Mouse (Mus musculus): ENCODE results near the gene Myadm.
"Not testable (repeated sequence)": the region's sequence is repeated elsewhere in the genome, so short reads cannot be mapped to it uniquely, and the experiment has no call there.

Gene Myadm

GRCm38 (mm10) chr7:3290257-3291033 is 1.6 kb downstream of the Myadm start:
- peak; percentile 71 to 89 for DNase-seq (ENCODE audit: low spot score in 2 of 2)

- DNase-seq (ENCODE audit: low spot score in 2 of 2): no peak
These were observed 2.3 kb downstream of the Myadm start for GRCm38 (mm10) chr7:3291197-3291596.

GRCm38 (mm10) chr7:3291764-3292163 is 2.9 kb downstream of the Myadm start:
- DNase-seq (ENCODE audit: low spot score in 2 of 2): no peak

- not testable (repeated sequence) for DNase-seq (ENCODE audit: low spot score in 2 of 2)
These were observed 3.4 kb downstream of the Myadm start for GRCm38 (mm10) chr7:3292271-3292670.

GRCm38 (mm10) chr7:3292791-3293190 is 3.9 kb downstream of the Myadm start:
- DNase-seq (ENCODE audit: low spot score in 2 of 2): peak in 1 of 2 experiments; percentile 31

- no peak for DNase-seq (ENCODE audit: low spot score in 2 of 2)
These were observed 5.9 kb downstream of the Myadm start for GRCm38 (mm10) chr7:3294794-3295193.

- DNase-seq (ENCODE audit: low spot score in 2 of 2): no peak
These were observed 6.6 kb downstream of the Myadm start for GRCm38 (mm10) chr7:3295321-3296110.

GRCm38 (mm10) chr7:3296711-3297110 is 7.8 kb downstream of the Myadm start:
- no peak for DNase-seq (ENCODE audit: low spot score in 2 of 2)

- no peak for DNase-seq (ENCODE audit: low spot score in 2 of 2)
These were observed 11.2 kb downstream of the Myadm start for GRCm38 (mm10) chr7:3299941-3300617.

- DNase-seq (ENCODE audit: low spot score in 2 of 2): no peak
These were observed 12.2 kb downstream of the Myadm start for GRCm38 (mm10) chr7:3300891-3301627.

GRCm38 (mm10) chr7:3301628-3302555 is 13.0 kb downstream of the Myadm start:
- DNase-seq (ENCODE audit: low spot score in 2 of 2): peak in 1 of 2 experiments; percentile 24

GRCm38 (mm10) chr7:3302556-3303275 is 13.8 kb downstream of the Myadm start:
- no peak for DNase-seq (ENCODE audit: low spot score in 2 of 2)

- DNase-seq (ENCODE audit: low spot score in 2 of 2): peak in 1 of 2 experiments; percentile 37
These were observed 14.4 kb downstream of the Myadm start for GRCm38 (mm10) chr7:3303276-3303781.

GRCm38 (mm10) chr7:3303789-3304188 is 14.9 kb downstream of the Myadm start:
- DNase-seq (ENCODE audit: low spot score in 2 of 2): peak in 1 of 2 experiments; percentile 13

- peak in 1 of 2 experiments; percentile 20 for DNase-seq (ENCODE audit: low spot score in 2 of 2)
These were observed 15.4 kb downstream of the Myadm start for GRCm38 (mm10) chr7:3304298-3304697.

GRCm38 (mm10) chr7:3306400-3306799 is 17.5 kb downstream of the Myadm start:
- no peak for DNase-seq (ENCODE audit: low spot score in 2 of 2)

GRCm38 (mm10) chr7:3308646-3309045 is 19.8 kb downstream of the Myadm start:
- no peak for DNase-seq (ENCODE audit: low spot score in 2 of 2)

GRCm38 (mm10) chr7:3310233-3310632 is 21.4 kb downstream of the Myadm start:
- DNase-seq (ENCODE audit: low spot score in 2 of 2): no peak

- DNase-seq (ENCODE audit: low spot score in 2 of 2): no peak
These were observed 24.7 kb downstream of the Myadm start for GRCm38 (mm10) chr7:3313571-3313970.

GRCm38 (mm10) chr7:3314121-3314520 is 25.2 kb downstream of the Myadm start:
- no peak for DNase-seq (ENCODE audit: low spot score in 2 of 2)

All from cerebellum, postnatal 4 days (tissue).